Mouse (Mus musculus): ENCODE data around the gene Ttyh1. TPM values are rescaled to one million over a fixed set of nuclear protein-coding genes. Genes with fewer than 3 reads are reported as not detected.

Gene Ttyh1
- total RNA-seq, 2 experiments from 2014 or later = 1.3 to 1.9 TPM

GRCm38 (mm10) chr7:4164090-4164910 lies 45.1 kb downstream of the Ttyh1 start, which contains the start of gene Cdc42ep5:
Gene Cdc42ep5 (minus strand): TSS chr7:4164860.
- peak in 1 of 2 experiments; percentile 45 for DNase-seq (ENCODE audit: low spot score in 2 of 2)

DNA sequence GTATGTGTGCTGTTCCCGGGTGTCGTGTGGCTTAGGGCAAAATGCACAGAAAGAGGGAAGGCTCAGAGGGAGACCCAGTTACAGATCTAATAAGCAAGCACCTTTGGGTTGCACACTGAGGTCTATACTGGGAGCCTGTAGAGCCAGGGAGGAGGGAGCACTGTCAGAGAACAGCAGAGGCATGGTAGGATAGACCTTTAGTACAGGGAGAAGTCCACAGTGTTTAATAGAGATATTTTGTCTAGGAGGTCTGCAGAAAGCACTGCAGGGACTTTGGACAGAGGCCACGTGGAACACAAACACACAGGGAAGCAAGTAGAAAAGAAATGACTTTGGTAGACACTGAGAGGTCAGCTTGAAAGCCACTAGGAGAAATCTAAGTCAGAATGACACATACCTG lies 46.1 kb downstream of the Ttyh1 start:
- DNase-seq (ENCODE audit: low spot score in 2 of 2) = no peak

DNA sequence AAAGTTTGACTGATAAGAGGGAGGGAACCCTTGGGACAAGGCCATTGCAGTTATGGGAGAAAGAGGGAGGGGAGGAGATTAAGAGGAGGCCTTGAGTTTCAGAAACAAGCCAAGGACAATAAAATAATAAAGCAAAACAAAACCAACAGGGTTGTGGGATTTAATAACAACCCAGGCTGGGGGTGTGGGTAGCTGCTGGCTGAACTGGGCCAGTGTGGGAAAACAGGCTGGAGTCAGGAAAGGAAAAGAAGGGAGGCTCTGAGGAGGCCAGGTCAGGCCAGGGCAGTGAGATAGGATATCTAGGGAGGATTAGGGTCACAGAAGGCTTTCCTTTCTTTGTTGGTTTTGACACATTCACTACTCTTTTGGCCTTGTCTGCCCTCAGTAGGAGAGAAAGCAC lies 47.9 kb downstream of the Ttyh1 start:
- no peak for DNase-seq (ENCODE audit: low spot score in 2 of 2)

DNA sequence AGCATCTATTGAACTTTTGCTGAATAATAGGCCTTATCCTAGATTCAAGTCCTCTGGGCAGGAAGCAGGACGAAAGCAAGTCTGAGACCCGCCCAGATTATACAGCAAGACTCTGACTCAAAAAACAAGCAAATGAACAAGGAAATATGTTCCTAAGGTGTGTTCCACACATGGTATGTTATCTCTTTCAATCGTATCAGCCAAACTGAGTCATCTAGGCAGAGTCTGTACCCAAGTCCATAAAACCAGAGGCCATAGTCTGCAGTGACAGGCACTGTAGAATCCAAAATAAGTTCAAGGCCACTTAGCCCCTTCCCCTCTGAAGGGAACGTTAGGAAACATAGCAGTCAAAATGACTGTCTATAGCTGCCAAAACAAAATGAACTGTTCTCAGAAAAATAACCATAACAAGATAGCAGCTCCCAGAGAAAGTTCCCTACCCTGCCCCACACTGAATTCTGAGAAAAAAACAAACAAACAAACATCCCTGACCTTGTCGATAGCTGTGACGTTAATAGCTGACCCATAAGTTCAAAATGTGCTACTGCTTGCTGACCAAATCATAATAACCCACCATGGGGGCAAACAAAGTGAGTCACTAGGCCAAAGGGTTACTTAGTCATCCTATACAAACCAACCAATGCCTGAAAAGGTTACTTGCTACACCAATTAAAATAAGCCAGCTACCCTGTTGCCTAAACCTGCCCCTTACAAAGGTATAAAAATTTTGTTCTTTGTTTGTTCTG lies 51.2 kb downstream of the Ttyh1 start:
- no peak for DNase-seq (ENCODE audit: low spot score in 2 of 2)

GRCm38 (mm10) chr7:4178438-4178837 lies 59.2 kb downstream of the Ttyh1 start:
- DNase-seq (ENCODE audit: low spot score in 2 of 2) = no peak

Other genes starting within 250 kb of the Ttyh1 start
- not detected for gene Gm14548, start 221.3 kb upstream of the Ttyh1 start, total RNA-seq (2021)
- under 1 TPM; 0.17 to 0.38 TPM for gene Lilra6, start 203.9 kb upstream of the Ttyh1 start, total RNA-seq (2021)
- gene Lair1, start 56.2 kb upstream of the Ttyh1 start, total RNA-seq (2021) = 1 to 10 TPM; 2.1 to 4.3 TPM
- 100 to 1,000 TPM in 1 of 2 experiments, 10 to 100 TPM in 1; 86.8 to 106 TPM for gene Leng8, start 17.6 kb downstream of the Ttyh1 start, total RNA-seq (2021)
- gene Leng9, start 31.0 kb downstream of the Ttyh1 start, total RNA-seq (2021) = 10 to 100 TPM in 1 of 2 experiments, 1 to 10 TPM in 1; 9.1 to 10.8 TPM
- 10 to 100 TPM; 22.9 to 26.9 TPM for gene Cdc42ep5, start 45.5 kb downstream of the Ttyh1 start, total RNA-seq (2021)
- 1 to 10 TPM; 3.3 to 5.4 TPM for gene Lilra5, start 118.3 kb downstream of the Ttyh1 start, total RNA-seq (2021)
- under 1 TPM; 0.26 to 0.27 TPM for gene Ncr1, start 218.3 kb downstream of the Ttyh1 start, total RNA-seq (2021)

Measured in adrenal gland, adult 18-20 months (tissue).